Mouse (Mus musculus): ENCODE data around the gene Nrxn1. TPM values are rescaled to one million over a fixed set of nuclear protein-coding genes. Genes with fewer than 3 reads are reported as not detected.

Gene Nrxn1
- polyA plus RNA-seq, 1 experiment: 0.05 TPM

- Histone ChIP-seq H3K36me3 (ENCODE audit: control insufficient read depth, insufficient read depth) (no peaks in the 10 kb centered on the region), H3K27me3 (ENCODE audit: control insufficient read depth, insufficient read depth, insufficient read length) (no peaks in the 10 kb centered on the region), H3K4me2 (ENCODE audit: low read depth) (no peak overlapping the region), H3K4me3 (no peak overlapping the region), H3K79me2 (ENCODE audit: control insufficient read depth, insufficient read depth) (no peaks in the 10 kb centered on the region), H3ac (ENCODE audit: control insufficient read depth, insufficient read length) (no peak overlapping the region)
- no peak for TF ChIP-seq E2F4 (IDR thresholded peaks at IDR 0.05; ENCODE audit: insufficient read depth)
Measured at GRCm38 (mm10) chr17:90906118-90907093, 186.5 kb downstream of the Nrxn1 start.

- no peaks in the 10 kb centered on the region for H3K27me3 ChIP-seq (ENCODE audit: control insufficient read depth, insufficient read depth, insufficient read length)
- no peak for TF ChIP-seq POLR2A (IDR thresholded peaks at IDR 0.05; ENCODE audit: insufficient read length, low read depth)
- TF ChIP-seq SRF (IDR thresholded peaks at IDR 0.05; ENCODE audit: control insufficient read depth, insufficient read length, low read depth): no peak
- TF ChIP-seq REST (IDR thresholded peaks at IDR 0.05; ENCODE audit: insufficient read depth, insufficient read length): no peak
- no peak for TF ChIP-seq MYOD1 (IDR thresholded peaks at IDR 0.05; ENCODE audit: control insufficient read depth in 1 of 3, insufficient read length in 2 of 3, low read depth in 2 of 3)
- no peak for TF ChIP-seq POLR2AphosphoS2 (IDR thresholded peaks at IDR 0.05; ENCODE audit: insufficient read length, low read depth)
- no peak for TF ChIP-seq TCF3 (IDR thresholded peaks at IDR 0.05; ENCODE audit: insufficient read length, low read depth)
- TF ChIP-seq MAX (IDR thresholded peaks at IDR 0.05; ENCODE audit: low read depth): no peak
- TF ChIP-seq TCF12 (IDR thresholded peaks at IDR 0.05; ENCODE audit: insufficient read depth, poor library complexity, severe bottlenecking): no peak
- no peak overlapping the region for H3ac ChIP-seq (ENCODE audit: control insufficient read depth, insufficient read length)
- no peak overlapping the region for H3K4me3 ChIP-seq
- H3K79me2 ChIP-seq (ENCODE audit: control insufficient read depth, insufficient read depth): no peaks in the 10 kb centered on the region
- H3K36me3 ChIP-seq (ENCODE audit: control insufficient read depth, insufficient read depth): no peaks in the 10 kb centered on the region
- H3K4me2 ChIP-seq (ENCODE audit: low read depth): no peak overlapping the region
Measured at GRCm38 (mm10) chr17:90905143-90905542, 187.7 kb downstream of the Nrxn1 start.

- Histone ChIP-seq H3K36me3 (ENCODE audit: control insufficient read depth, insufficient read depth) (no peaks in the 10 kb centered on the region), H3K79me2 (ENCODE audit: control insufficient read depth, insufficient read depth) (no peaks in the 10 kb centered on the region), H3K4me3 (no peak overlapping the region), H3K4me2 (ENCODE audit: low read depth) (no peak overlapping the region), H3ac (ENCODE audit: control insufficient read depth, insufficient read length) (no peak overlapping the region), H3K27me3 (ENCODE audit: control insufficient read depth, insufficient read depth, insufficient read length) (no peaks in the 10 kb centered on the region)
- TF ChIP-seq SRF (IDR thresholded peaks at IDR 0.05; ENCODE audit: control insufficient read depth, insufficient read length, low read depth) (no peak), USF1 (IDR thresholded peaks at IDR 0.05; ENCODE audit: low read depth) (no peak), REST (IDR thresholded peaks at IDR 0.05; ENCODE audit: insufficient read depth, insufficient read length) (no peak), POLR2AphosphoS2 (IDR thresholded peaks at IDR 0.05; ENCODE audit: insufficient read length, low read depth) (no peak), MYOG (IDR thresholded peaks at IDR 0.05; ENCODE audit: control insufficient read depth in 1 of 3, insufficient read depth in 1 of 3, insufficient read length in 2 of 3, low read depth in 2 of 3) (no peak), POLR2A (IDR thresholded peaks at IDR 0.05; ENCODE audit: insufficient read length, low read depth) (no peak), TCF3 (IDR thresholded peaks at IDR 0.05; ENCODE audit: insufficient read length, low read depth) (no peak), CEBPB (IDR thresholded peaks at IDR 0.05; ENCODE audit: insufficient read depth, poor library complexity, severe bottlenecking) (no peak), TCF12 (IDR thresholded peaks at IDR 0.05; ENCODE audit: insufficient read depth, poor library complexity, severe bottlenecking) (no peak), MYOD1 (IDR thresholded peaks at IDR 0.05; ENCODE audit: control insufficient read depth in 1 of 3, insufficient read length in 2 of 3, low read depth in 2 of 3) (no peak), E2F4 (IDR thresholded peaks at IDR 0.05; ENCODE audit: insufficient read depth) (no peak), MAX (IDR thresholded peaks at IDR 0.05; ENCODE audit: low read depth) (no peak)
Measured at GRCm38 (mm10) chr17:90892327-90893259, 200.3 kb downstream of the Nrxn1 start.

- no peak for TF ChIP-seq CEBPB (IDR thresholded peaks at IDR 0.05; ENCODE audit: insufficient read depth, poor library complexity, severe bottlenecking)
- no peak for TF ChIP-seq REST (IDR thresholded peaks at IDR 0.05; ENCODE audit: insufficient read depth, insufficient read length)
- TF ChIP-seq TCF3 (IDR thresholded peaks at IDR 0.05; ENCODE audit: insufficient read length, low read depth): no peak
- no peak for TF ChIP-seq USF1 (IDR thresholded peaks at IDR 0.05; ENCODE audit: low read depth)
- no peak for TF ChIP-seq SRF (IDR thresholded peaks at IDR 0.05; ENCODE audit: control insufficient read depth, insufficient read length, low read depth)
- TF ChIP-seq E2F4 (IDR thresholded peaks at IDR 0.05; ENCODE audit: insufficient read depth): no peak
- no peak for TF ChIP-seq POLR2A (IDR thresholded peaks at IDR 0.05; ENCODE audit: insufficient read length, low read depth)
- no peak for TF ChIP-seq MYOD1 (IDR thresholded peaks at IDR 0.05; ENCODE audit: control insufficient read depth in 1 of 3, insufficient read length in 2 of 3, low read depth in 2 of 3)
- no peak for TF ChIP-seq POLR2AphosphoS2 (IDR thresholded peaks at IDR 0.05; ENCODE audit: insufficient read length, low read depth)
- no peak for TF ChIP-seq MYOG (IDR thresholded peaks at IDR 0.05; ENCODE audit: control insufficient read depth in 1 of 3, insufficient read depth in 1 of 3, insufficient read length in 2 of 3, low read depth in 2 of 3)
- no peak for TF ChIP-seq TCF12 (IDR thresholded peaks at IDR 0.05; ENCODE audit: insufficient read depth, poor library complexity, severe bottlenecking)
- TF ChIP-seq MAX (IDR thresholded peaks at IDR 0.05; ENCODE audit: low read depth): no peak
- Histone ChIP-seq H3K36me3 (ENCODE audit: control insufficient read depth, insufficient read depth) (no peaks in the 10 kb centered on the region), H3K27me3 (ENCODE audit: control insufficient read depth, insufficient read depth, insufficient read length) (no peaks in the 10 kb centered on the region), H3K79me2 (ENCODE audit: control insufficient read depth, insufficient read depth) (no peaks in the 10 kb centered on the region), H3K4me2 (ENCODE audit: low read depth) (no peak overlapping the region), H3ac (ENCODE audit: control insufficient read depth, insufficient read length) (no peak overlapping the region), H3K4me3 (no peak overlapping the region)
Measured at GRCm38 (mm10) chr17:90891711-90892110, 201.2 kb downstream of the Nrxn1 start.
